In the genomic region with DNA sequence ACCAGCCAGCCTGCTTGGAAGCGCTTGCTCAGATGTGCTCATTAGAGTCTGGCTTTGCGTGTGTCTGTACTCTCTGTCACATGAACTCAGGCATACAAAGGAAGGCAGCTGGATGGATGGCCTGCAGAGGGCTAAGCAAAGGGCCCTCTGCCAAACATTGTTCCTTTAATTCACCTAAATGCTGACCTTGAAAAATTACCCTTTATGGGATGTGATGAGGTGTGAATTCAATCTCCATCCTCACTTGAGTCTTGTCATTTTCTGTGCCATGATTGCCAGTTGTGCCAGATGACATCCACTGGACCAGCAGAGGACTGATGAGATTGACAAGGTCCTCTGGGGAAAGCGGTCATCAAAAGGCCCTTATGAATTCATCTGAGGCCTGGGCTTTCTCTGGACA, we compare ENCODE assay signal across 11 mouse cellular contexts.
DNase-seq lines count a peak whose midpoint lies in the region; ATAC-seq and TF ChIP-seq lines count a peak whose summit lies in the region.
"Had no signal": no experiment of that assay in that cellular context is flagged by ENCODE, and none has a peak within 500 bp of the region (broad histone marks: within the 10 kb centered on the region; RNA-seq: fewer than 3 reads in every experiment).

No protein-coding gene starts in this region.

- no peak for DNase-seq in heart, embryonic 10.5 days (ENCODE audit: low spot score)
- DNase-seq in midbrain, embryonic 11.5 days (ENCODE audit: low spot score, missing footprints), result no peak
- no peak for DNase-seq in hindbrain, embryonic 14.5 days (ENCODE audit: low spot score)
- no peak for DNase-seq in stomach, postnatal 0 days (ENCODE audit: low spot score)
- no peak for DNase-seq in adrenal gland, postnatal 25 days
- no peak for DNase-seq in urinary bladder, adult 18-20 months (ENCODE audit: low spot score in 2 of 2)
- DNase-seq: right cerebral cortex, adult 18-20 months had no signal

- TF ChIP-seq CTCF in stomach, postnatal 0 days (IDR thresholded peaks at IDR 0.05; ENCODE audit: low read depth), result peak; percentile 16; the same call in 1 of the 2 replicates

- H3K9me3 ChIP-seq in heart, embryonic 10.5 days, result no peaks in the 10 kb centered on the region
- H3K9me3 ChIP-seq in heart, embryonic 12.5 days (replicated peaks), result no peaks in the 10 kb centered on the region
- no peaks in the 10 kb centered on the region for H3K9me3 ChIP-seq in midbrain, embryonic 13.5 days
- H3K9me3 ChIP-seq in midbrain, embryonic 11.5 days (ENCODE audit: control insufficient read depth, low read length), result no peaks in the 10 kb centered on the region
- no peaks in the 10 kb centered on the region for H3K9me3 ChIP-seq in hindbrain, embryonic 14.5 days (ENCODE audit: control insufficient read depth, low read length)
- no peaks in the 10 kb centered on the region for H3K9me3 ChIP-seq in stomach, postnatal 0 days (ENCODE audit: control insufficient read depth, low read length)
- H3K9me3 ChIP-seq: liver, embryonic 12.5 days had no signal

- ATAC-seq in heart, embryonic 12.5 days (ENCODE audit: insufficient number of reproducible peaks, low FRiP score), result no peak; the same call in 1 of the 2 replicates
- peak; percentile 74; the same call in 1 of the 2 replicates for ATAC-seq in midbrain, embryonic 13.5 days
- no peak for ATAC-seq in midbrain, embryonic 11.5 days (ENCODE audit: low FRiP score)
- peak; percentile 64 for ATAC-seq in hindbrain, embryonic 14.5 days (ENCODE audit: low FRiP score)
- no peak for ATAC-seq in stomach, postnatal 0 days (ENCODE audit: low FRiP score, low TSS enrichment)
- ATAC-seq: inflammation-experienced regulatory T-cells, adult 6 months; liver, embryonic 12.5 days had no signal

- H3K27ac ChIP-seq in heart, embryonic 10.5 days, result peak overlapping the region; percentile 29; the same call in 1 of the 2 replicates
- no peak overlapping the region for H3K27ac ChIP-seq in heart, embryonic 12.5 days (ENCODE audit: poor library complexity, severe bottlenecking)
- no peak overlapping the region for H3K27ac ChIP-seq in midbrain, embryonic 13.5 days
- no peak overlapping the region for H3K27ac ChIP-seq in midbrain, embryonic 11.5 days (ENCODE audit: low read depth, low read length)
- peak overlapping the region; percentile 20; the same call in 1 of the 2 replicates for H3K27ac ChIP-seq in hindbrain, embryonic 14.5 days
- H3K27ac ChIP-seq in stomach, postnatal 0 days (replicated peaks), result no peak overlapping the region
- H3K27ac ChIP-seq: liver, embryonic 12.5 days had no signal

- no peak overlapping the region for H3K4me3 ChIP-seq in heart, embryonic 10.5 days
- H3K4me3 ChIP-seq in heart, embryonic 12.5 days, result no peak overlapping the region
- H3K4me3 ChIP-seq in midbrain, embryonic 13.5 days (replicated peaks), result no peak overlapping the region
- no peak overlapping the region for H3K4me3 ChIP-seq in midbrain, embryonic 11.5 days (ENCODE audit: low read depth, low read length)
- H3K4me3 ChIP-seq in hindbrain, embryonic 14.5 days (replicated peaks; ENCODE audit: low read length), result no peak overlapping the region
- H3K4me3 ChIP-seq in stomach, postnatal 0 days (ENCODE audit: low read depth, low read length), result no peak overlapping the region
- H3K4me3 ChIP-seq: liver, embryonic 12.5 days had no signal

- H3K27me3 ChIP-seq in heart, embryonic 10.5 days (ENCODE audit: insufficient read depth, poor library complexity, severe bottlenecking), result no peaks in the 10 kb centered on the region
- H3K27me3 ChIP-seq in heart, embryonic 12.5 days (replicated peaks), result no peaks in the 10 kb centered on the region
- no peaks in the 10 kb centered on the region for H3K27me3 ChIP-seq in midbrain, embryonic 13.5 days
- H3K27me3 ChIP-seq in midbrain, embryonic 11.5 days (ENCODE audit: control insufficient read depth, insufficient read depth, low read length), result no peaks in the 10 kb centered on the region
- no peaks in the 10 kb centered on the region for H3K27me3 ChIP-seq in hindbrain, embryonic 14.5 days (ENCODE audit: control insufficient read depth, insufficient read depth, low read length)
- H3K27me3 ChIP-seq in stomach, postnatal 0 days (ENCODE audit: control insufficient read depth, insufficient read depth, low read length), result no peaks in the 10 kb centered on the region
- H3K27me3 ChIP-seq: liver, embryonic 12.5 days had no signal

- H3K4me1 ChIP-seq in heart, embryonic 10.5 days, result peaks cover 4% of the 10 kb centered on the region
- peaks cover 24% of the 10 kb centered on the region for H3K4me1 ChIP-seq in heart, embryonic 12.5 days (replicated peaks)
- H3K4me1 ChIP-seq in midbrain, embryonic 13.5 days (replicated peaks), result peaks cover 11% of the 10 kb centered on the region; the same call in 1 of the 2 replicates
- H3K4me1 ChIP-seq in midbrain, embryonic 11.5 days (ENCODE audit: control insufficient read depth, insufficient read depth, low read length), result no peaks in the 10 kb centered on the region
- H3K4me1 ChIP-seq in hindbrain, embryonic 14.5 days (replicated peaks; ENCODE audit: control insufficient read depth, insufficient read depth, low read length), result peaks cover 11% of the 10 kb centered on the region; the same call in 1 of the 2 replicates
- H3K4me1 ChIP-seq in stomach, postnatal 0 days (replicated peaks; ENCODE audit: control insufficient read depth, insufficient read depth), result no peaks in the 10 kb centered on the region
- H3K4me1 ChIP-seq: liver, embryonic 12.5 days had no signal

- 84% methylated on average over 3 of the region's 3 CpGs for whole genome bisulfite sequencing in heart, embryonic 10.5 days
- WGBS in heart, embryonic 12.5 days, result 75% methylated on average over 3 of the region's 3 CpGs
- WGBS in midbrain, embryonic 13.5 days, result 47% methylated on average over 3 of the region's 3 CpGs
- WGBS in midbrain, embryonic 11.5 days, result 80% methylated on average over 3 of the region's 3 CpGs
- WGBS in hindbrain, embryonic 14.5 days, result 37% methylated on average over 3 of the region's 3 CpGs
- 74% methylated on average over 3 of the region's 3 CpGs for WGBS in stomach, postnatal 0 days

- no peaks in the 10 kb centered on the region for H3K36me3 ChIP-seq in heart, embryonic 10.5 days
- no peaks in the 10 kb centered on the region for H3K36me3 ChIP-seq in heart, embryonic 12.5 days
- H3K36me3 ChIP-seq in midbrain, embryonic 13.5 days, result no peaks in the 10 kb centered on the region
- no peaks in the 10 kb centered on the region for H3K36me3 ChIP-seq in midbrain, embryonic 11.5 days (ENCODE audit: control insufficient read depth, insufficient read depth, low read length)
- H3K36me3 ChIP-seq in hindbrain, embryonic 14.5 days (replicated peaks; ENCODE audit: control insufficient read depth, insufficient read depth), result no peaks in the 10 kb centered on the region
- no peaks in the 10 kb centered on the region for H3K36me3 ChIP-seq in stomach, postnatal 0 days (ENCODE audit: control insufficient read depth, insufficient read depth, low read length)
- H3K36me3 ChIP-seq: liver, embryonic 12.5 days had no signal

- H3K9ac ChIP-seq in heart, embryonic 12.5 days, result no peak overlapping the region
- H3K9ac ChIP-seq in midbrain, embryonic 13.5 days (replicated peaks), result no peak overlapping the region
- H3K9ac ChIP-seq in midbrain, embryonic 11.5 days (ENCODE audit: low read length), result no peak overlapping the region
- no peak overlapping the region for H3K9ac ChIP-seq in hindbrain, embryonic 14.5 days
- no peak overlapping the region for H3K9ac ChIP-seq in stomach, postnatal 0 days (ENCODE audit: low read length)
- H3K9ac ChIP-seq: liver, embryonic 12.5 days had no signal

- no peak overlapping the region for H3K4me2 ChIP-seq in heart, embryonic 12.5 days
- no peak overlapping the region for H3K4me2 ChIP-seq in midbrain, embryonic 13.5 days (replicated peaks)
- H3K4me2 ChIP-seq in midbrain, embryonic 11.5 days, result no peak overlapping the region
- no peak overlapping the region for H3K4me2 ChIP-seq in hindbrain, embryonic 14.5 days (replicated peaks)
- H3K4me2 ChIP-seq in stomach, postnatal 0 days (replicated peaks; ENCODE audit: low read depth), result no peak overlapping the region
- H3K4me2 ChIP-seq: liver, embryonic 12.5 days had no signal

- no peak for TF ChIP-seq EP300 in stomach, postnatal 0 days (optimal IDR thresholded peaks at IDR 0.05)

Comparison
In these comparisons a context has a peak if more than half of its experiments do, and no peak if none do; other contexts are left out.
1. H3K27ac ChIP-seq: peak in heart, embryonic 10.5 days (single experiment) and hindbrain, embryonic 14.5 days (single experiment); none in heart, embryonic 12.5 days (single experiment), midbrain, embryonic 13.5 days (single experiment), midbrain, embryonic 11.5 days (single experiment) and stomach, postnatal 0 days (single experiment).
2. ATAC-seq: peak in midbrain, embryonic 13.5 days (single experiment) and hindbrain, embryonic 14.5 days (single experiment); none in heart, embryonic 12.5 days (single experiment), midbrain, embryonic 11.5 days (single experiment) and stomach, postnatal 0 days (single experiment).